Mouse (Mus musculus) gastrocnemius, adult 2 months (tissue): ENCODE results near the gene Alpl. TPM values are rescaled to one million over a fixed set of nuclear protein-coding genes. Genes with fewer than 3 reads are reported as not detected.

Source experiments
- DNase-seq: peaks from one replicate; pipeline ENCODE4 v3.0.0; 2022
- H3K27ac ChIP-seq: fragments of 200-600 bp; 2 replicates; pipeline ENCODE4 v1.8.1; 2022; ENCODE audit warnings: mild to moderate bottlenecking
- H3K4me3 ChIP-seq: fragments of 200-600 bp; 2 replicates; pipeline ENCODE4 v1.8.1; 2022; ENCODE audit warnings: mild to moderate bottlenecking, moderate library complexity
- CTCF ChIP-seq: fragments of 200-600 bp; IDR thresholded peaks from 2 replicates; pipeline ENCODE4 v1.8.1; 2022; ENCODE audit warnings: antibody characterized with exemption, mild to moderate bottlenecking, moderate library complexity
- intact Hi-C: fragments of 180-260 bp; cut with DNase I; formaldehyde crosslinking; loops from one replicate; pipeline ENCODE4 v1.15.1; 2025
- total RNA-seq, 2 experiments: library from RNA; stranded (reverse); gene quantifications; 2 replicates each; pipeline ENCODE4 v1.2.3; 2021

Alpl gene
- total RNA-seq, 2 experiments from 2014 or later: 10.3 to 42.2 TPM

DNA sequence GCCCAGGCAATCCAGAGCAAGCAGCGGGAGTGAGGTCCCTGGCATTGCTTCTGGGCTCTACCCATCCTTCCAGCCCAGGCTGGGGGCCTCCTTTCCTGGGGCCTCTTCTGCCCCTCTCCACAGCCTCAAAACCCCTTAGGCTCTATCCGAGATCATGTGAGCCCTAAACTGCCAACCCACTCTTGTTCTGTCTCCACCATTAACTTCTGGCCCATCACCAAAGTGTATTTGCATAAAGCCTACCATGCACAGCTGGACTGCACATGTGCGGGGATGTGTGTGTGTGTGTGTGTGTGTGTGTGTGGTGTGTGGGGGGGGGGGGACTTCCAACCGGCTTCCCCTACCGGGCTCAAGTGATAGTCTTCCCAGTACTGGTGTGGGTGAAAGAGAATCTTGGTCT lies 22.2 kb downstream of the Alpl start:
- no peak overlapping the region for H3K4me3 ChIP-seq
- no peak for TF ChIP-seq CTCF
- DNase-seq: peak; percentile 3
- intact Hi-C loops: no loop called here
- H3K27ac ChIP-seq: no peak overlapping the region

DNA sequence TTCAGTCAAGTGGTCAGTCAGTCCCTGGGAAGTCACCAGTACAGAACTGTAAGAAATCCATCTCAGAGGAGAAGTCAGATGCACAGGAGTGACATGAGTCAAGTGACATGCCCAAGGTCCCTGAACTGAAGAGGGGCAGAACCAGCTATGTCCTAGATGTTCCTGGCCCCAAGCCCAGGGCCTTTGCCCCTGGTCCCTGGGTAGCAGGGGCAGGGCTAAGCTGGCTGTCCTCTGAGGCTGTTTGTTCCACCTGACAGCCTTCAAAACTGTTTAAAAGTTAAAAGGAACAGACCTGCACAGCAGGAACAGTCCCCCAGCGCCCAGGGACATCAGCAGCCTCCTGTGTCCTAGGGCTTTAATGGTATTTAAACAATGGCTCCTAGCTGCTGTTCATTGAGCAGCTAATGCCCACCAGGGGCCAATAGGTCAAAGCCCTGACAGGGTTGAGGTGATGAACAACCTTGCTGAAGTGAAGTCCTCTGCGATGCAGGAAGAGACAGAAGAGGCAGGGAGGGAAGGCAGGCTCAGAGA lies 22.8 kb downstream of the Alpl start:
- TF ChIP-seq CTCF: no peak
- intact Hi-C loops: no loop called here
- Histone ChIP-seq H3K27ac (no peak overlapping the region), H3K4me3 (no peak overlapping the region)
- DNase-seq: peak; percentile 5

DNA sequence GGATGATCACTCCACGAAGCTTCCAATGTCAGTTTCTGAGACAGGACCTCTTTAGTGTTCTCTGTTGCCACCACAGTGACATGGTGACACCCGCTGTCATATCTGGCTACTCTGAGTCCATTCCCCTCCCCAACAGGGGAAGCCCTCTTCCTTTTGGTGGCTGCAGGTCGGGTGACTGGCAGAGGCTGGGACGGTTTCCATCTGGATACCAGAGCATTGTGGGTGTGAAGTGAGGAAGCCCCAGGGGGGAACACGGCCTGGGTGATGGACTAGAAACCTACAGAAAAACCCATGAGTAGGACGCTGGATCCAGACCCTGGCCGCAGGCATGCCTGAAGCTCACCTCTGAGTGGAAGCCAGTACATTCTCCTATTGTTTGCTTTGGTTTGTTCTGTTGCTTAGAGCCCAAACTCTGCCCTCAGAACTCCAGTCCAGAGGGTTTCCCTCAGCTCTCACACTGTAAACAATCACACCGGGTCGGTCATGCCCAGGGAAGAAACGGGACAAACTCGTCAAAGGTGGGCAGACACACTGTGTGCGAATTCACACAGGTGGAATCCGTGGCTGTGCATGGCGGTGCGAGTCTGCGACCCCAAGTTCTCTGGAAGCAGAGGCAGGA lies 23.6 kb downstream of the Alpl start:
- no peak overlapping the region for H3K4me3 ChIP-seq
- no peak overlapping the region for H3K27ac ChIP-seq
- peak; percentile 11 for DNase-seq
- intact Hi-C loops: no loop called here
- no peak for TF ChIP-seq CTCF

DNA sequence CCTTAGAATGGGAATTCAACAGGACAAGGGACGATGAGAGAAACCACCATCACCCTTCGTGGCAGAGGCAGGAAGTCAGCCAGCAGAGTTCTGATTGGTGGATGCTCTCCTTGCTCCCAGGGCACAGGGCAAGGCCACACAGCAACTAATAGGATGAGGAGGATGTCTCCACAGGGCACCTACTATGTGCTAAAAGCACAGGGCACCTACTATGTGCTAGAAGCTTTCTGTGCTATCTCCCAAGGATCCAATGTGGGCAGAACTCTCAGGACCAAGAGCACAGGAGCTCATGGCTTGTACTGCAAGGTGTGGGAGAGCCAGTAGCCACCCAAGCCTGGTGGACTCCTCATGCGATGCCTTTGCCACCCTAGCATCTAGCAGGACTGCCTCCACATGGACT lies 24.4 kb downstream of the Alpl start:
- peak; percentile 14 for DNase-seq
- intact Hi-C loops: no loop called here
- no peak overlapping the region for H3K4me3 ChIP-seq
- H3K27ac ChIP-seq: peak overlapping the region; percentile 13; the same call in 1 of the 2 replicates
- TF ChIP-seq CTCF: no peak

DNA sequence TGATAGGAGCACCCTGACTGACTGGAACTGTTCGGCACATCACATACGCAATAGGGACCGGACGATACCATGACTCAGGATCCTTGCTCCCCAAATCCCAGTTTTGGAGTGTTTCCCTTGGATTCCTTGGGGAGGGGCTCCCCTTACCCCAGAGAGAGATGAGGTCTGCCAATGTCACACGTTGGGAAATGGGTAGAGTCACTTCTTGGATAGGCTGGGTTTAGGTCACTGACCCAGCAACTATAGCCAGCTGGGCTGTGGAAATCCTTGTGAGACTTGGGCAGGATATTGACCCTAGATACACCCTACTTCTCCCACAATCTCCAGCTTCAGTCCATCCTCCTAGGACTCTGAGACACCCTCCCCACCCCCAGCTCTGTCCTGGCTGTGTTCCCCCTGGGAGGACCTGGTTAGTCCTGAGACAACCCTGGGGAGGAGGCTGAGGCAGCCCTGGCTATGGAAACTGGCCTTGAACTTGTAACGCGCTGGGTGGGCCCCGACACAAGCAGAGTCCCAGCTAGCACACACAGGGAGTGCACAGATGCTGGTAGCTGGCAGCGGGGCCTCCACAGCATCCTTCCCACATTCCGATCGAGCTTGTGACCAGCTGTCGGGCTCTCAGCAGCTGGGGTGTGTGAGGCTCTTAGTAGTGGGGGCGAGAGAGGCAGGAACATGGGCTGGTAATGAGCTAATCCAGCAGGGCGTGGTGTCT lies 25.1 kb downstream of the Alpl start:
- intact Hi-C loops: no loop called here
- peak; percentile 67 for DNase-seq

DNA sequence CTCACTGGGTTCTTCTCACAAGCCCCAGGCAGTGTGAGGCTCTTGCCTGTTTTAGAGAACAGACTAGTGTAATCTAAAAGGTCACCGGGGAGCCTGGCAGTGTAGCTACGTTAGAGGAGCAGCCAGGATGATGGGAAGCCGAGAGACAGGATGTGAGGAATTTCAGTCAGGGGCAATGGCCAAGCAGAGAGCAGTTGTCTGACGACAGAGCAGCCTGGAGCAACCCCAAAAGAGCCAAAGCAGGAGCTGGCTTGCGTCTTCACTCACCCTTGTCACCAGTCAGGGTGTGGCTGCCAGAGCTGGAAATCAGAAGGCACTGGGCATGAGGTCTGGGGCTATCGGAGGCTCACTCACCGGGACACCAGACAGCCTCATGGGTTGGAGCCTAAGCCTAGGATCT lies 26.5 kb downstream of the Alpl start:
- intact Hi-C loops: no loop called here
- peak; percentile 83 for DNase-seq
- Histone ChIP-seq H3K4me3 (peak overlapping the region; percentile 57), H3K27ac (peak overlapping the region; percentile 85)
- no peak for TF ChIP-seq CTCF

More for the DNA sequence above, 25.1 kb downstream of the Alpl start:
- H3K4me3 ChIP-seq: no peak overlapping the region
- no peak for TF ChIP-seq CTCF
- H3K27ac ChIP-seq: peak overlapping the region; percentile 85

DNA sequence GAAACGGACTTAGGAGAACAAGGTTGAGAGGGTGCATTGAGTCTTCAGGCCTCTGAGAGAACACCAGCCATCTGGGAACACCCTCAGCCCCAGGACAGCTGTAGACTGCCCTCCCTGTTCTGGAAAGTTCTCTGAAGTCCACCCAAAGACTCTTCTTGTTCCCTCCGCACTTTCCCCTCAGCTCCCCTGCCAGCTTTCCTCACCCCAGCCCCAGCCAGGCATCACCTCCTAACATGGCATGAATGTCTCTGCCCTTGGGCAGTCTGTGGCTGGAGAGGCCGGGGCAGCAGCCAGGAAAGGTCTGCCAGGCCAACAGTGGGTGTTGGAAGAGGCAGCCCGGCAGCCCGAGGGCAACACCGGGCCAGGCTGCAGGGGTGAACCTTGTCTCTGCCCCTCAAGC lies 27.4 kb downstream of the Alpl start:
- DNase-seq: peak; percentile 76
- no peak for TF ChIP-seq CTCF
- intact Hi-C loops: no loop called here
- Histone ChIP-seq H3K4me3 (peak overlapping the region; percentile 57), H3K27ac (peak overlapping the region; percentile 85)

DNA sequence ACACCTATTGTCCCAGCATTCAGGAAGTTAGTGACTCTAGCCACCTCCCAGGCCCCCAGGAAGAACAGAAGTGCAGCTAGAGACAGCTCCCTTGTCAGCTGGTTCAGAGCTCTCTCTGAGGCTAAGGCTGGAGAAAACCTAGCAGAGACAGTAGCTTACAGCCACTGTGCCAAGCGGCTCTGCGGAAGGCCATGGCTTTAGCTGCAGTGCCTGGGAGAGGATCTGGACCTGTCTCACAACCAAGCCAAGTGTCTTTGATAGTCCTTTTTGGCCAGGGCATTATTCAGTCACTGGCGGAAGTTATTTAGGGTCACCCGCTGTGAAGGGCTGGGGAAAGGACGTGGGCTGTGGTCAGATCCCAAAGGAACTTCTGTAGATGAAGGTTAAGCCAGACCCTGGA lies 27.8 kb downstream of the Alpl start:
- DNase-seq: peak; percentile 31
- intact Hi-C loops: no loop called here
- peak overlapping the region; percentile 57 for H3K4me3 ChIP-seq
- H3K27ac ChIP-seq: peak overlapping the region; percentile 85
- TF ChIP-seq CTCF: no peak

DNA sequence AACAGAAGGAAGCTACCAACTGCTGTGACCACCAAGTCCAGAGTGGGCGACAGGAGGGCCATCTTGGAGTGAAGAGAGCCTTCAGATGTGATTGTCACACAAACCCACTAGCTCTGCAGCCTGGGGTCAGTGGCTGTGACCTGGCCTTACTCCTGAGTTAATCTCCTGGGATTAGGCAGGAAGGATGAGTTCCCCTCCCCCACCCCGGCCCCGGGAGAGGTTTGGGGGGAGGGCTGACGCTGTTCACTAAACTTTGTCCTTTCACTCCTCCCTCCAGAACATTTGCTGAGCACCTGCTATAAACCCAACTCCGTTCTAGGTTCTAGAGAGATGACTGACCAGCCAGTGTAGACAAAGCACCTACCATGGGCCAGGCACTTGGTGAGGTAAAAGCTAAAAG lies 29.8 kb downstream of the Alpl start:
- peak overlapping the region; percentile 24; the same call in 1 of the 2 replicates for H3K4me3 ChIP-seq
- DNase-seq: peak; percentile 15
- TF ChIP-seq CTCF: no peak
- intact Hi-C loops: no loop called here
- H3K27ac ChIP-seq: peak overlapping the region; percentile 38

DNA sequence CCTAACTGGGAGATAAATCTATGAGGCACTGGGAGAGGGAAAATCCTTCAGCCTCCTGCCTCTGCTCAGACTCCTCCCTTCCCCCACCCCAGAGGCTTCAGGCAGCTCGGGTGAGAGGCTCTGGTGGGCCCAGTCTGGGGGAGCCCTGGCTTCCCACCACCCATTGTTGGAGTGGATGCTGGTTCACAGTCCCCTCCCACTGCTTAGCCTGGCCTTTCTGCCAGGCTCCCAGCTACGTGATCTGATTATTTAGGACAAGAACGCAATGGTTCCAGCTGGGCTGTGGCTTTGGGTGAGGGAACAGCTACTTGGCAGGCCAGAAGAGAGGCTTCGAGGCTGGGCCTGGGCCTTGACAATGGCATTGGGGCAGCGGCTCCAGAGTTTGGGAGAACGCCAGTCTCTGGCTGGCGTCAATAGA lies 30.6 kb downstream of the Alpl start:
- no peak for TF ChIP-seq CTCF
- peak; percentile 28 for DNase-seq
- Histone ChIP-seq H3K4me3 (no peak overlapping the region), H3K27ac (peak overlapping the region; percentile 32)
- intact Hi-C loops: no loop called here

DNA sequence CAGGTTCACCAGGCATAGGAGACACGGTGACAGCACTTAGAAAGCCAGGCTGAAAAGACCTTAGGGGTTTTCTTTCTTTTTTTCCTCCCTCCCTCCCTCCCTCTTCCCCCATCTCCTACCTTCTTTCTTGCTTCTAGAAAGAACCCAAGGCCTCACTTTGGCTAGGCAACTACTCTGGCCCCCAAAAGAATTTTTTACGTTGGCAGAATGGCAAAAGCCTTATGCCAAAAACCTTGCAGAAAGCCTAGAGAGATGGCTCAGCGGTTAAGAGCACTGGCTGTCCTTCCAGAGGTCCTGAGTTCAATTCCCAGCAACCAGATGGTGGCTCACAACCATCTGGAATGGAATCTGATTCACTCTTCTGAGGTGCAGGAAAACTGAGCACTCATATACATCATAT lies 31.6 kb downstream of the Alpl start:
- peak overlapping the region; percentile 32 for H3K27ac ChIP-seq
- TF ChIP-seq CTCF: no peak
- intact Hi-C loops: no loop called here
- no peak for DNase-seq
- H3K4me3 ChIP-seq: no peak overlapping the region

DNA sequence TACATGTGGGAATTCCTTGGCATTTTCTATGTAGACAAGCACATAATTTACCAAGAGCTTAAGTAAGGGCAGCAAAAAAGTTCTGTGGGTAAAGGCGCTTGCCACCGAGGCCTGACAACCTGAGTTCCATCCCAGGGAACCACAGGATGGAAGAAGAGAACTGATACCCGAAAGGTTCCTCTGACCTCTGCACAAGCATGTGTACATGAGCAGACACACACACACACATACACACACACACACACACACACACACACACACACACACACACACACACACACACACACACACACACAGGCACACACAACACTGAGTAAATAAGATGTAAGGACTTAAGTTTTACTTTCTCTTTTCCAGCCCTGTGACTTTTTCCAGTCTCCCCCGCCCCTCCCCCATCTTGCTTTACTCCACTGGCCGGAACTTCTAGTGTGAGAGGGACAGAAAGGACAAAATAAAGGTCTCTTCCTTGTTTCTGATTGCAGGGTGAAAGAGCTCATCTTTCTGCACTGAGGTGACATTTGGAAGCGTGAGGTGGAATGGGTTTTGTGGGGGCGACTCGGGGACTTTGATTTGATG lies 32.2 kb downstream of the Alpl start:
- peak; percentile 38 for DNase-seq
- peak overlapping the region; percentile 32 for H3K27ac ChIP-seq
- no peak for TF ChIP-seq CTCF
- H3K4me3 ChIP-seq: no peak overlapping the region
- intact Hi-C loops: no loop called here

DNA sequence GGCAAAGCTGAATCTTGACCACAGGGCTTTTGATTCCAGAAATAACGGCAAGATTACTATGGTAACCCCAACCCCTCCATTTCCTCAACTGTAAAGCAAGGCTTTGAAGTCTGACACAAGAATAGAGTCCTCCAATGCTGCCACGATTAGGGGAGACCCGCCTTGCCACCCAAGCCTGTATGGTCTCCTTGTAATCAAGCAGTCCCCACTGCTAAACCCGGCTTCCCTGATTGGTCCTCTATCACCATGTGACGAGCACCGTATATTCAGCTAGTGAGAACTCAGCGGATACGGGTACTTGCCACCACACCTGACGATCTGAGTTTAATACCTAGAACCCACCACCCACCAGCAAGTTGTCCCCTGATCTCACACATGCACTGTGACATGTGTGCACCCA lies 33.3 kb downstream of the Alpl start:
- TF ChIP-seq CTCF: no peak
- H3K4me3 ChIP-seq: no peak overlapping the region
- peak; percentile 5 for DNase-seq
- no peak overlapping the region for H3K27ac ChIP-seq
- intact Hi-C loops: no loop called here
